Mouse (Mus musculus): ENCODE results near the gene Fgr.
A peak's percentile ranks its signal among the peaks of the same experiment; 100 is the strongest.

Fgr gene

DNA sequence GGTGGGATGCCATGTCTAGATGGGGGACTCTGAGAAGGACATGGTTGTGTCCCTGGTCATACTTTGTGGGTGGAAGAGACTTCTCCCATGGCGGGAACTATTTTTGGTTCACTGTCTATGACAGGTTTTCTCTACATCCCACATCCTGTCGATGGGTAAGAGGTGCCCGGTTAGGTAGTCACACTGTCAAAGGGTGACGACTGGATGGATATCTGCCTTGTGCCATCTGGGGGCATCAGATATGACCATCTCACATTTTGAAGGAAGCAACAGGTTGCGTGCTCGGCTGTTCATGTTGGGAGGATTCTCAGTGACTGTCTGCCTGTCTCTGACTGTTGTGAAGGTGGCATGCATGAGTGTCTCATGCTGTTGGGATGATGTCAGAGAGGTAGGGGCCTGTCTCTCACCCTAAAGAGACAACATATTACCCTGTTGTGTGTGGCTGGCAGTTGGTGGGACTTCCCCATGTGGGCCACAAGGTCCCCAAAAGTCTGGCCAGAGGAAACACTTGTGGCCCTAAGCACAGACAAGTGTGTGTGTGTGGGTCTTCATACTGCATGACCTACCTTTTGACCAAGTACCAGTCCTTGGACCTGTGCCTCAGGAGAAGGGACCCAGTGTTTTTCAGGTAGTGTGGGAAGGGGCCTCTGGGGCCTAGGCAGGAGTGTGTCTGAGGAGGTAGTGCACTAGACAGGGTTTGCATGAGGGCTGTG, 77.1 kb downstream of the Fgr start:
- DNase-seq (ENCODE audit: low spot score in 2 of 2), result peak; percentile 69 to 80

DNA sequence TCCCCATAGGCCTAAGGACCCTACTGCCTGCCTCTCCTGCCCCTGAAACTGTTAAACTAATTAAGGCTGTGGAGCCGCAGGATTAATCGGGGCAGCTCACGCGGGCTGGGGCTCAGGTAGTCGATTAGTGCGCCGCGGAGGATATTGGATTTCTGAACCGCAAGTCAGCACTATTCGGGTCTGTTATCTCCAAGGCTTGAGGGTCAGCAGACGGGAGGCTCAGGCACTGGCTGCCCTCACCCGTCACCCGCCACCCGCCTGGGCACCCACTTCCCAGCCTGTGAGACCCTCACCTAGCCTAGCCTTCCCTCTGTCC, 77.6 kb downstream of the Fgr start:
- no peak for DNase-seq (ENCODE audit: low spot score in 2 of 2)
